Mouse (Mus musculus): ENCODE data around the gene Fam129a. TPM values are rescaled to one million over a fixed set of nuclear protein-coding genes. Genes with fewer than 3 reads are reported as not detected.

Fam129a gene
- polyA plus RNA-seq, 1 experiment from 2014 or later: 12.9 TPM

DNA sequence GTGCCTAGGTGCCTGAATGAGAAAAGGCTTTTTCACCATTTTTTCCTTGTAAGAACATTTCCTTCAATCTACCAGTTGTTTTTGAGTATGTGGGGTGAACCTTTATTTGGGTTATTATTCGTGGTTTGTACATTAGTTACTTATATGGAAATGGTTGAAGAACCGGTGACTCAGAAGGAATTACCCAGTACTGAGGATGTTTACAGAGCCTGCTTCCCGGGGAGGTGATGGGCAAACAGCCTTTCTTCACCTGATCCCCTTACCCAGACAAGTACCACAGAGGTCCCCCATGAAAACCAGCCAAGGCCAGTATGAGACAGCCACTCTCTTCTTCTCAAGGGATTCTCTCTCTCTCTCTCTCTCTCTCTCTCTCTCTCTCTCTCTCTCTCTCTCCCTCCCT, 47.3 kb downstream of the Fam129a start:
- whole genome bisulfite sequencing: 43% methylated on average over 3 of the region's 3 CpGs
- no peak for ATAC-seq

DNA sequence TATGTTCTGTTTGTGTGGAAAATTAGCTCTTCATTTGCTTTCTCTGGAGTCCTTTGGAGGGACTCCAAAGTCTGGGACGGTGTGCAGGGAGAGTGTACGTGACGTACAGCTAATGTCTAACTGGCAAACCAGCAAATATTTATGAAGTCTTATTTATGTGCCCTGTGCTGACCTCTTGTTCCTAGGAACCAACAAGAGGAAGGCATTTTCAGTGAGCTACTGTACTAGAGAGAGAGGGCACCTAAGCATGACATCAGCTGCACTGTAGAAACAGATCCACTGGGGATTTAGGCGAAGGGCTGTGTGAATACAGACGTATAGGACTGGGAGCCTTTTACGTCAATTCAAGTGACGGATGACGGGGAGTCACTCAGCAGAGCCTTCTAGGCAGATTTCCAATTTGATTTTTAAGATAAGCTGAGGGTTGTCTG, 48.3 kb downstream of the Fam129a start:
- ATAC-seq: peak; percentile 28; the same call in 1 of the 2 replicates
- whole genome bisulfite sequencing: 63% methylated on average over 8 of the region's 8 CpGs
- no peak overlapping the region for H3K4me2 ChIP-seq (replicated peaks)

More for the DNA sequence above, 47.3 kb downstream of the Fam129a start:
- Histone ChIP-seq H3K4me1 (replicated peaks) (peaks cover 7% of the 10 kb centered on the region), H3K4me2 (replicated peaks) (no peak overlapping the region), H3K4me3 (replicated peaks) (no peak overlapping the region), H3K27me3 (replicated peaks) (no peaks in the 10 kb centered on the region), H3K9me3 (no peaks in the 10 kb centered on the region), H3K9ac (no peak overlapping the region), H3K27ac (no peak overlapping the region), H3K36me3 (no peaks in the 10 kb centered on the region)

DNA sequence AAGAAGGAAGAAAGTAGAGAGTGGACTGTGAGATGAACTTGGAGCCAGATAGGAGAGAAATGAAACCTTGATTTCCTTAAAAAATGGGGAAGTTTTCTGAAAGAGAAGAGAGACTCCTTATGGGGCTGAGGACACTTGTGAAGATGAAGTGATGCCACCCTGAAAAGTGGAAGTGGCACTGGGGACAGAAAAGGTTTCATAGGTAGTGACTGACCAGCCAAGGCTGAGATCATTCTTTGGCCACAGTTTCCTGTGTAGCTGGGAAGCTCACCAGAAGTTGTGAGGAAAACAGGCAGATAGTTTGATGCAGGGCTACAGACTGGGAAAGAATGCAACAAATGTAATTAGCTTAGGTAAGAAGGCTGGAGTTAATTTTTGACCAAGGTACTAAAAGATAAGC, 49.7 kb downstream of the Fam129a start:
- H3K27ac ChIP-seq: no peak overlapping the region
- ATAC-seq: peak; percentile 30; the same call in 1 of the 2 replicates

More for the DNA sequence above, 48.3 kb downstream of the Fam129a start:
- no peak overlapping the region for H3K4me3 ChIP-seq (replicated peaks)
- H3K9ac ChIP-seq: no peak overlapping the region
- no peaks in the 10 kb centered on the region for H3K27me3 ChIP-seq (replicated peaks)
- no peaks in the 10 kb centered on the region for H3K36me3 ChIP-seq
- H3K9me3 ChIP-seq: no peaks in the 10 kb centered on the region
- H3K27ac ChIP-seq: no peak overlapping the region
- H3K4me1 ChIP-seq (replicated peaks): peaks cover 7% of the 10 kb centered on the region

DNA sequence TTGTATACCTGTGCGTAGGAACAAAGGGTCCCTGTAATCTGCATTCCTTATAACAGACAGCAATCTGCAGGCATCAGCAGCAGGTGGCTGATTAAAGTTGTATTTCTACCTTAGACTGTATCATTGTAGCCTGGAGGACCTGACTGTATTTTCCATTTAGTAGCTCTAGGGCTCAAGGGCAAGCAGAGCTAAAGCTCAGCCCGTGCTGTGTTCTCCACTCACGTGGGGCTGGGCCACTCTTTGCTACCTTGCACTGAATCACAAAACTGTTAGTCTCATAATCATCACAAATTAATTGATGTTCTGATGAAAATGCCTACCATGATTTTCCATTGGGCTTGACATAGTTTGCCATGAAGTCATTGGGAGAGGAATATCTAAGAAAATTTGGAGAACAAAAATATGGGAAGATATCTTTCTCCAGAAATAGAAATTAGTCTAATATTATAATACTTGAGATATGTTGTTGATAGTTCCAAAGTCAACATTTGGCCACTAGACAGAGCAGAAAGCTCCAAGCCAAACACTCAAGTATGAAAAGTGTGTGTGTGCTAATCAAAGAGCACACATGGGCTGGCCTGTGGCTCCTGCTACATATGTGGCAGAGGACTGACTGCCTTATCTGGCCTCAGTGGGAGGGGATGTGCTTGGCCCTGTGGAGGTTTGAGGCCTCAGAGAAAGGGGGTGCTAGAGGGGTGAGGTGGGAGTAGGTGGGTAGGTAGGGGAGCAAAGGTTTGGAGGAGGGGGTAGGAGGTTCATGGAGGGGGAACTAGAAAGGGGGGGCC, 53.6 kb downstream of the Fam129a start:
- no peaks in the 10 kb centered on the region for H3K27me3 ChIP-seq (replicated peaks)
- no peak overlapping the region for H3K4me2 ChIP-seq (replicated peaks)

More for the DNA sequence above, 49.7 kb downstream of the Fam129a start:
- no peaks in the 10 kb centered on the region for H3K9me3 ChIP-seq
- H3K9ac ChIP-seq: no peak overlapping the region
- H3K36me3 ChIP-seq: no peaks in the 10 kb centered on the region
- H3K27me3 ChIP-seq (replicated peaks): no peaks in the 10 kb centered on the region
- H3K4me3 ChIP-seq (replicated peaks): no peak overlapping the region
- H3K4me2 ChIP-seq (replicated peaks): no peak overlapping the region
- H3K4me1 ChIP-seq (replicated peaks): peaks cover 7% of the 10 kb centered on the region

DNA sequence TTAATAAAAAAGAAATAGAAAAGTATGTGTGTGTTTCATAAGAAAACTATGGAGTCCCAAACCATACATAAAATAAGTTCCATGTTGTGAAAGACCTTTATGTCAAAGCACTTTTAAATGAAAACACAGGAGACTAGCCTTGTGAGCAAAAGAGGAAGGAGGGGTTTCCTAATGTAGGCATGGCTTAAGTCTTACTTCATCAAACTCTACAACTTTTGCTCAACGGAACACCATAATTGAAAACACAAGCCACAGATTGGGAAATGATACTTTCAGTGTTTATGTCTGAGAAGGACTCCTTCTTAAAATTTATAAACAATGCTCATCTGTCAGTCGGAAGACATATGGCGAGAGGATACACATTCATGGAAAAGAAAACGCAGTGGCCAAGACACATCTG, 54.3 kb downstream of the Fam129a start:
- H3K9me3 ChIP-seq: no peaks in the 10 kb centered on the region
- 54% methylated on average over 4 of the region's 4 CpGs for WGBS
- no peak for ATAC-seq
- H3K9ac ChIP-seq: no peak overlapping the region
- 0 out of 2 replicates have a peak, but pooled peaks cover 2% of the 10 kb centered on the region for H3K4me1 ChIP-seq (replicated peaks)
- no peaks in the 10 kb centered on the region for H3K27me3 ChIP-seq (replicated peaks)
- H3K4me2 ChIP-seq (replicated peaks): no peak overlapping the region
- no peak overlapping the region for H3K4me3 ChIP-seq (replicated peaks)
- H3K36me3 ChIP-seq: no peaks in the 10 kb centered on the region
- H3K27ac ChIP-seq: no peak overlapping the region

More for the DNA sequence above, 53.6 kb downstream of the Fam129a start:
- no peak overlapping the region for H3K4me3 ChIP-seq (replicated peaks)
- no peak overlapping the region for H3K9ac ChIP-seq
- ATAC-seq: no peak
- H3K9me3 ChIP-seq: no peaks in the 10 kb centered on the region
- 89% methylated on average over 3 of the region's 3 CpGs for WGBS
- H3K36me3 ChIP-seq: no peaks in the 10 kb centered on the region
- H3K4me1 ChIP-seq (replicated peaks): 0 out of 2 replicates have a peak, but pooled peaks cover 2% of the 10 kb centered on the region
- no peak overlapping the region for H3K27ac ChIP-seq

DNA sequence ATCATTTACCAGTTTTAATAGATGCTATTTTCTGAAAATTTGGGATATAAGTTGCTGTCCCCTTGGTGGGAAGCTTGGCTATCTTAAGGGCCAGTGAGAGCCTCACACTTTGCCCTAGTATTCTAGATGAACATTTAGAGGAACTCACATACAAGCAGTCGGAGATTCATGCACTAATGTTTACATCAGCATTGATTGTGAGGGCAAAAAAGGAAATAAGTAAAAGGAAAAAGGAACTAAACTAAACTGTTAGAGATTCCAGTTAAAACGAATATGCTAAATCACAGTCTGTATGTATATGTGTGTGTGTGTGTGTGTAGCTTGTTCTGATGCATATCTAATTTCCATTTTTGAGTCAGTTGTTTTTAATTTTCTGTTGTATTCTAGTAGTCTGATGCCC, 54.7 kb downstream of the Fam129a start:
- no peaks in the 10 kb centered on the region for H3K9me3 ChIP-seq
- H3K4me3 ChIP-seq (replicated peaks): no peak overlapping the region
- no peak for ATAC-seq
- 65% methylated on average over 2 of the region's 2 CpGs for WGBS
- no peaks in the 10 kb centered on the region for H3K27me3 ChIP-seq (replicated peaks)
- 0 out of 2 replicates have a peak, but pooled peaks cover 1% of the 10 kb centered on the region for H3K4me1 ChIP-seq (replicated peaks)
- H3K27ac ChIP-seq: no peak overlapping the region
- H3K4me2 ChIP-seq (replicated peaks): no peak overlapping the region
- H3K9ac ChIP-seq: no peak overlapping the region
- H3K36me3 ChIP-seq: no peaks in the 10 kb centered on the region

DNA sequence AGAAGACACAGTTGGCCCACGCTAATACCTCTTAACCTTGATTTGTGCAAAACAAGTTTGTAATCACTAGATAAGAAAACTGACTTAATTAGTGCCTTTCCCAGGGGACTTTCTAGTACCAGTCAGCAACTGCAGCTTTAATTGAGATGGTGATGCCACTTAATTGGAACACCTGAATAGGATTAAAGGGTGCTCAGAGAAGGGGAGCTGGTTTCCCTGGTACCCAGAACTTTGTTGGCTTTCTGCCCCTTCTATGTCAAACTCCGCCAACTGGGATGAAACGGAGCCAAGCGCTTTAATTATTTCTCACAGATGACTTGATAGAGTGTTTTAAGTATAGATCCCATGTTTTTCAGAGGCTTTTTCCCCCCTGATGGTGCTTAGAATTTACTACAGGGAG, 55.6 kb downstream of the Fam129a start:
- no peak overlapping the region for H3K4me3 ChIP-seq (replicated peaks)
- no peaks in the 10 kb centered on the region for H3K36me3 ChIP-seq
- no peak overlapping the region for H3K27ac ChIP-seq
- no peaks in the 10 kb centered on the region for H3K4me1 ChIP-seq (replicated peaks)
- 86% methylated on average over 4 of the region's 4 CpGs for WGBS
- H3K4me2 ChIP-seq (replicated peaks): no peak overlapping the region
- ATAC-seq: no peak
- H3K9ac ChIP-seq: no peak overlapping the region
- no peaks in the 10 kb centered on the region for H3K27me3 ChIP-seq (replicated peaks)
- no peaks in the 10 kb centered on the region for H3K9me3 ChIP-seq

DNA sequence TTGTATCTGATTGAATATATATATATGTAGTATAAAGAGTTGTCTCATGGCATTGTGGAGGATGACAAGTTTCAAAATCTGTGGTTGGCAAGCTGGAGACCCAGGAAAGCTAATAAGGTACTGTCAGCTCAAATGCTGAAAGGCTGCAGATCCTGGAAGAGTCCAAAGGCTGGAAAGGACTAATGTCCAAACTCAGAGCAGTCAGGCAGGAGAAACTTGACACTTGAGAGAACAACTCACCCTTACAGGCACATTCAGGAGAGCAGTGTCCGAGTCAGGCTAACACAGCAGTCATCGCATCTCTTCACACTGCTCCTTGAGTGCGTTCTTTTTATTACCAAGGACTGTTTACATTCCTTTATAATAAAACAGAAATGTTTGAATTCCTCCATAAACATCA, 56.2 kb downstream of the Fam129a start:
- 19% methylated on average over 3 of the region's 3 CpGs for WGBS
- Histone ChIP-seq H3K4me2 (replicated peaks) (no peak overlapping the region), H3K4me1 (replicated peaks) (no peaks in the 10 kb centered on the region), H3K27me3 (replicated peaks) (no peaks in the 10 kb centered on the region), H3K27ac (no peak overlapping the region), H3K9ac (no peak overlapping the region), H3K4me3 (replicated peaks) (no peak overlapping the region), H3K9me3 (no peaks in the 10 kb centered on the region), H3K36me3 (no peaks in the 10 kb centered on the region)
- no peak for ATAC-seq

DNA sequence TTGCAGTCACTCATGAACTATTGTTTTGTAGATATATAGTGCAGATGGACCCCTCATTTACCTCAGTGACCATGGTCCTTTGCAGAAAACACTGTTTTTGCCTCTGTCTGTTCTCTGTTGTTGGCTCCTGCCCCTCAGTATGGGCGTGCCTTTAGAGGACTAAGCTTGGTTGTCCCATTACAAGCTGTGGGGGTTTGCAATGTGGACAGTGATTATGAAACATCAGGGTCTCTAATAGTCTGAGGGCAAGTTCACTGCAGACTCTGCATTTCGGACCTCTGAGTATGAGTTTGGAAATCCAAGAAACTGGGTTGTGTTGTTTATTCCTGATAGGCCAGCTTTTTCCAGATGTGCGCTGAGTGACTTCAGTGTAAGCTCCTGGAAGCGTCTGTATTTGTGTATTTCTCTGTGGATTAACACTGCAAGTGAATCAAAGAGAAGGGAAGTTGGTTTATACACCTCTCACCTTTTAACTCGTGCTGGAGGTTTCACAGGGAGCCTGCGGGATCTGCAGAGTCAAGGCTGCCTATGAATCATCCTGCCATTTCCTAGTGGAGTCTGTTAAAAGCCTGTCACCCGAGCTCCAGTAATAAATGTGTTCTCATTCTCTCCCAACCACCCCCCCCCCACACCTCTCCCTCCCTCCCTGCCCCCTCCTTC, 58.7 kb downstream of the Fam129a start:
- Histone ChIP-seq H3K27me3 (replicated peaks) (no peaks in the 10 kb centered on the region), H3K36me3 (no peaks in the 10 kb centered on the region), H3K9me3 (no peaks in the 10 kb centered on the region), H3K27ac (no peak overlapping the region), H3K4me2 (replicated peaks) (no peak overlapping the region), H3K9ac (no peak overlapping the region), H3K4me1 (replicated peaks) (no peaks in the 10 kb centered on the region), H3K4me3 (replicated peaks) (no peak overlapping the region)
- ATAC-seq: no peak; the same call in 1 of the 2 replicates
- WGBS: 27% methylated on average over 7 of the region's 7 CpGs

DNA sequence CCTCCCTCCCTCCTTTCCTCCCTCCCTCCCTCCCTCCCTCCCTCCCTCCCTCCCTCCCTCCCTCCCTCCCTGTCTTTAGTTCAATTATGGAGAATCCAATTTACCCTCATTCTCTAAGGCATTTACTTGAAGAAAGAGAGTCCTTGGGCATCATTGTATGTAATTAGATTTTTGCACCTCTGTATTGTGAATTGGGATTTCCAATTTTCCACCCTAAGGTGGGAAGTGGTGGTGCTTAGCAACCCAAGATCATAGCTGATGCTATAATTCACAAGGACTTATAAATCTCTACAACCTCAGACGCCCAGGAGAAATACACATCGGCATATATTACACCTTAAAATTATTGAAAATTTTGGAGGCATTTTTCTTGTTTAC, 59.3 kb downstream of the Fam129a start:
- no peak overlapping the region for H3K27ac ChIP-seq
- ATAC-seq: no peak
- H3K9me3 ChIP-seq: no peaks in the 10 kb centered on the region
- no peak overlapping the region for H3K9ac ChIP-seq
- H3K27me3 ChIP-seq (replicated peaks): no peaks in the 10 kb centered on the region
- no peaks in the 10 kb centered on the region for H3K36me3 ChIP-seq
- H3K4me1 ChIP-seq (replicated peaks): no peaks in the 10 kb centered on the region
- H3K4me3 ChIP-seq (replicated peaks): no peak overlapping the region
- WGBS: 80% methylated on average over 2 of the region's 2 CpGs
- H3K4me2 ChIP-seq (replicated peaks): no peak overlapping the region

DNA sequence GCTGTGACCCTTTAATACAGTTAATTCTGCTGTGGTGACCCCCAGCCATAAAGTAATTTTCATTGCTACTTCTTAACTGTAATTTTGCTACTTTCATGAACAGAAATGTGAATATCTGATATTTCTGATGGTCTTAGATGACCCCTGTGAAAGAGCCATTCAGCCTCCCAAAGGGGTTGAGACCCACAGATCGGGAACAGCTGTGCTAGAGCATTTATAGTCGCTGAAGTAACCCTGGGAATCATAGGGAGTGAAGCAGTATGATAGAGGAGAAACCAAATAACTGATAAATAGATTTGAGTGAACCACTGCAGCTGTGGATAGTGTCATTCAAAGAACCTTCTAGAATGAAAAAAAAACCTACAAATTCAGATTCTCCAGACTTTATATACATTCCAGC, 60.1 kb downstream of the Fam129a start:
- no peak for ATAC-seq
- H3K4me3 ChIP-seq (replicated peaks): no peak overlapping the region
- H3K36me3 ChIP-seq: no peaks in the 10 kb centered on the region
- H3K4me2 ChIP-seq (replicated peaks): no peak overlapping the region
- no peak overlapping the region for H3K27ac ChIP-seq
- H3K4me1 ChIP-seq (replicated peaks): no peaks in the 10 kb centered on the region
- H3K9ac ChIP-seq: no peak overlapping the region
- no peaks in the 10 kb centered on the region for H3K9me3 ChIP-seq
- 43% methylated on average over 2 of the region's 2 CpGs for WGBS
- no peaks in the 10 kb centered on the region for H3K27me3 ChIP-seq (replicated peaks)

DNA sequence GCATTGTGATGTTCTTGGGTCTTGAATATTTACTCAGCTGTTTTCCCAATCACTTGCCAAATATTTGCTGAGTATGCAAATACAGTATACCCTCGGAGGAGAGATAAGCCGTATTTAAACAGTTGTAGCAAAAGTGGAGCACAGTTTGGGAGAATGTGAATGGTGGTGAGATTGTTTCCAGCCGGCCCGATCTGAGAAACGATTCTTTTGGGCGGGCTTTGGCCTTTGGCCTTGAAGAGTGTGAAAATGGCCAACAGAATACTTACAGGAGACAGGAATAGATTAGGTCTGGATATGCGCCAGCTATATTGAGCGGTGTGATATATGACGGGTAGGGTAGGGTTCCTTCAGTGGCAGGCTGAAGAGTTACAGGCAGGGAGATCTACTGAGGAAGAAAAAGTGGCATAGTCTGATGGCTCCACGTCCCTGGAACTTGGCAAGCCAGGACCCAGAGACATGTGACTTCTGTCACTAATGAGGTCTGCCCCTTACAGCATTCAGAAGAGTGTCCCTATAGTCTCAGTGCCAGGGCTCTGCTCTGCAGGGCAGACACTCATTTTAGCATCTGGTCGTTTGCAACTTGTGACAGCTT, 60.8 kb downstream of the Fam129a start:
- Histone ChIP-seq H3K9me3 (no peaks in the 10 kb centered on the region), H3K4me3 (replicated peaks) (no peak overlapping the region), H3K27ac (no peak overlapping the region), H3K9ac (no peak overlapping the region), H3K27me3 (replicated peaks) (no peaks in the 10 kb centered on the region), H3K36me3 (no peaks in the 10 kb centered on the region), H3K4me1 (replicated peaks) (no peaks in the 10 kb centered on the region), H3K4me2 (replicated peaks) (0 out of 2 replicates have a peak overlapping the region, but pooled peaks have one; percentile 17)
- peak; percentile 84 for ATAC-seq
- 30% methylated on average over 11 of the region's 11 CpGs for WGBS
